Mouse (Mus musculus) MEL (cell line): ENCODE measurements around the gene Cox7a2.

ENCODE experiments used
- CHD2 ChIP-seq: IDR thresholded peaks from 2 replicates; pipeline ENCODE4 v1.6.1; 2011; ENCODE audit warnings: low read length, improper control_type of control experiment
- CTCF ChIP-seq, 3 experiments: IDR thresholded peaks in 2 of 3; conservative IDR thresholded peaks in 1 of 3; 2 replicates each; pipeline ENCODE4 v1.5.1; 2011 to 2012; ENCODE audit warnings: low read length in 3 of 3, low read depth in 2 of 3, mild to moderate bottlenecking in 2 of 3, improper control_type of control experiment in 1 of 3, inconsistent platforms in 1 of 3, mixed read lengths in 1 of 3, moderate library complexity in 1 of 3; ENCODE audit not compliant: control insufficient read depth in 1 of 3, insufficient read depth in 1 of 3, poor library complexity in 1 of 3, severe bottlenecking in 1 of 3
- JUND ChIP-seq: IDR thresholded peaks from 2 replicates; pipeline ENCODE4 v1.6.1; 2011; ENCODE audit warnings: low read depth, mild to moderate bottlenecking, improper control_type of control experiment, low read length
- POLR2A ChIP-seq, 2 experiments: IDR thresholded peaks; 2 replicates each; pipeline ENCODE4 v1.6.1; 2011 to 2012; ENCODE audit warnings: low read length in 2 of 2, mild to moderate bottlenecking in 2 of 2, control low read depth in 1 of 2, improper control_type of control experiment in 1 of 2, low read depth in 1 of 2, moderate library complexity in 1 of 2; ENCODE audit not compliant: control insufficient read depth in 1 of 2, insufficient read depth in 1 of 2, poor library complexity in 1 of 2
- TBP ChIP-seq: IDR thresholded peaks from 2 replicates; pipeline ENCODE4 v1.8.0; 2011; ENCODE audit warnings: low read depth, low read length, improper control_type of control experiment
- USF2 ChIP-seq, 2 experiments: IDR thresholded peaks; 2 replicates each; pipeline ENCODE4 v1.6.1; 2011 to 2012; ENCODE audit warnings: improper control_type of control experiment in 2 of 2, low read length in 2 of 2, borderline replicate concordance in 1 of 2, inconsistent platforms in 1 of 2, low read depth in 1 of 2, mild to moderate bottlenecking in 1 of 2; ENCODE audit not compliant: insufficient read depth in 1 of 2

GRCm38 (mm10) chr9:79723090-79723489, 36.6 kb downstream of the Cox7a2 start:
- no peak for TF ChIP-seq POLR2A (IDR thresholded peaks at IDR 0.05; ENCODE audit: control insufficient read depth in 1 of 2, insufficient read depth in 1 of 2, low read depth in 1 of 2, low read length in 2 of 2, poor library complexity in 1 of 2)
- TF ChIP-seq TBP = no peak
- no peak for TF ChIP-seq JUND
- TF ChIP-seq CHD2 = no peak
- peak in 2 of 3 experiments; percentile 53 to 80; a peak in 4 of 6 replicates for TF ChIP-seq CTCF (IDR thresholded peaks at IDR 0.05 in 2 of 3, conservative IDR thresholded peaks at IDR 0.05 in 1 of 3; ENCODE audit: control insufficient read depth in 1 of 3, insufficient read depth in 1 of 3, low read depth in 2 of 3, low read length in 3 of 3, poor library complexity in 1 of 3, severe bottlenecking in 1 of 3)
- no peak for TF ChIP-seq USF2 (IDR thresholded peaks at IDR 0.05; ENCODE audit: borderline replicate concordance in 1 of 2, insufficient read depth in 1 of 2, low read depth in 1 of 2, low read length in 2 of 2)
